Mouse (Mus musculus): Measurements from ENCODE around the gene Xiap.

Gene Xiap

GRCm38 (mm10) chrX:42067791-42068200, 8.3 kb downstream of the Xiap start:
- CTCF ChIA-PET: interaction anchor here in 2 of 4 experiments (0.6 to 1.1 kb wide), 5 partner anchors 19 to 52 kb away, joined by 3 to 7 read pairs (median 3); no protein-coding TSS in a partner anchor
- POLR2A ChIA-PET: interaction anchor here in 3 of 4 experiments (0.6 to 3.0 kb wide), 19 partner anchors 9 to 756 kb away, joined by 3 to 17 read pairs (median 4); partner anchors contain the start of genes Stag2 (in 2 of the 3) and Xiap (in 1 of the 3)

DNA sequence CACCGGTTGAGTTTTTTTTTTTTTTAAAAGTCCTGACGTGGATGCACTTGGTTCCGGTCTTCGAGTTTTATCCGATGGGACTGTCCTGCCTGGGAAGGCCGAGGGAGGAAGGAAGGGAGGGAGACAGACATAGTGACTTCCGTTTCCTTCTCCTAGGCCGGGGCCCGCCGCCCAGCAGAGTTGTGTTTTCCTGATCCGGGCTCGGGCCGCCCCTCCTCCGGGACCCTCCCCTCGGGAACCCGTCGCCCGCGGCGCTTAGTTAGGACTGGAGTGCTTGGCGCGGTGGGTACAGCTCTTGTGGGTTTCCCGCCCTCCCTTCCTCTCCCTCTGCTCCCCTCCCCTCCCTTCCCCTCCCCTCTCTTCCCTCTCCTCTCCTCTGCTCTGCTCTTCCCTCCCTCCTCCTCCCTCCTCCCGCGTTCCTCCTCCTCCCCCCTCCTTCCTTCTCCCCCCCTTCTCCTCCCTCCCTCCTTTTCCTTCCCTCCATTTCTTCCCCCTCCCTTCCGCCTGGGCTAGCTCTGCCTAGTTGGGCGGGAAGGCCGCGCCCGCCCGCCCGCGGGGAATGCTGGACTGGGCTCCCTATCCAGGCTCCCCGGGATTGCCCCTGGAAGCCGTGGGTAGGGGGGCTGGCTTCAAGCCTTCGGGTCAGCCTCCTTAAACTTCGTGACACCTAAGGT, 8.9 kb downstream of the Xiap start:
- ChIA-PET CTCF (interaction anchor here in 2 of 4 experiments (0.6 to 1.1 kb wide), 6 partner anchors 20 to 82 kb away, joined by 3 to 20 read pairs (median 4); no protein-coding TSS in a partner anchor), POLR2A (interaction anchor here (0.6 to 3.0 kb wide), 22 partner anchors 9 to 823 kb away, joined by 3 to 17 read pairs (median 4); partner anchors contain the start of genes Stag2 (in 2 of the 4) and Xiap (in 1 of the 4))

GRCm38 (mm10) chrX:42068875-42069257, 9.4 kb downstream of the Xiap start:
- POLR2A ChIA-PET: interaction anchor here (0.6 to 3.0 kb wide), 16 partner anchors 10 to 822 kb away, joined by 3 to 17 read pairs (median 4); no protein-coding TSS in a partner anchor
- CTCF ChIA-PET: interaction anchor here in 1 of 4 experiments (0.7 kb wide), 1 partner anchor 82 kb away, joined by 20 read pairs; no protein-coding TSS in a partner anchor

DNA sequence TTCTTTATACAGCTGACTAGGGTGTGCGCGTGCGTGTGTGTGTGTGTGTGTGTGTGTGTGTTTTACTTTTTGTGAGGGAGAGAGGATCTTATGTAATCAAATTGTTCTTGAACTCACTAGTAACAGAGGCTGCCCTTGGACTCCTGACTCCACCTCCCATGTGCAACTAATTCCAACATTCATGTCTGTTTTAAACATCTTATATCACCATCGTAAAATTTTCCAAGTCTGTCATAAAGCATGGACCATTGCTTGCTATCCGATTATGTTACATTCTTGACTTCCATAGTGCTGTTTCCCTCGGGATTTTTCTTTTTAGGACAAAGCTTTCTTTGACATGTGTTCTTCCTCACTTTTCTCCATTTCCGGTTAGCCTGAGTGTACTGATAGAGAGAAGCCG, 28.3 kb downstream of the Xiap start:
- POLR2A ChIA-PET: interaction anchor here in 1 of 4 experiments (1.4 kb wide), 1 partner anchor 10 kb away, joined by 3 read pairs; no protein-coding TSS in a partner anchor
- CTCF ChIA-PET: no interaction called here

GRCm38 (mm10) chrX:42088136-42088535, 28.7 kb downstream of the Xiap start:
- ChIA-PET CTCF (no interaction called here), POLR2A (interaction anchor here in 1 of 4 experiments (1.4 kb wide), 1 partner anchor 10 kb away, joined by 3 read pairs; no protein-coding TSS in a partner anchor)

DNA sequence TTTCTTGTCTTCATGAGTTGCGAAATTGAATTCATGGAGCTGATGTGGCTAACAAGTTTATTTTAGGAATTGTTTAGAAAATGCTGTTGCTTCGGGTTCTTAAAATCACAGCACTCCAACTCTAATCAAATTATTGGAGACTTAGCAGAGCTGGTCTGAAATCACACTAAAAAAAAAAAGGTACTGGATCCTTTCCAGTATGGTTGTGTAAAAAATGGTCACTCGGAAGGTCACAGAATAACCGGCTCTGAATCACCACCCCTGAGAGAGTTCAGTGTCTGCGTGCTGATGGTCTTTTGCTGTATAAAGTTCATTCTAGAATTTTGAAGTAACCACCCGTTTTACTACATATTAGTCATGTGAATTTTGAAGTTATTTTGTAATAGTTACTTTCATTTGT, 47.7 kb downstream of the Xiap start:
- POLR2A ChIA-PET: no interaction called here
- CTCF ChIA-PET: no interaction called here

DNA sequence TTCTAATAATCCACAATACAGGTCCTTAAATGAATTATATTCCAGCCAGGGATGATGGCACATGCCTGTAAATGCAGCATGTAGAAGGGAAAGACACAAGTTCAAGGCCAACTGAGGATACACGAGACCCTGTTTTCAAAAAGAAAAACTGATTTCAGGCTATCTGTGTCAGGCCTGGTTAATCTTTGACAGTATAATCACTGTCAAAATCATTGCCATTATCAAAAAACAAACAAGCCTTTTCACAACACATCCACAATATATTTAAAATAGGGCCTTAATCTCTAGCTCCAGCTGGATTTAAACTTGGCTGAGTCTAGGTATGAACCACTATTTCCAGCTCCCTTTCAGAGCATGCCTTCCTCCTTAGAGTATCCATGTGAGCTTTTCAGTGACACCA, 51.1 kb downstream of the Xiap start:
- ChIA-PET CTCF (no interaction called here), POLR2A (interaction anchor here in 1 of 4 experiments (0.9 kb wide), 1 partner anchor 38 kb away, joined by 3 read pairs; the partner anchor contains the start of gene Stag2)

DNA sequence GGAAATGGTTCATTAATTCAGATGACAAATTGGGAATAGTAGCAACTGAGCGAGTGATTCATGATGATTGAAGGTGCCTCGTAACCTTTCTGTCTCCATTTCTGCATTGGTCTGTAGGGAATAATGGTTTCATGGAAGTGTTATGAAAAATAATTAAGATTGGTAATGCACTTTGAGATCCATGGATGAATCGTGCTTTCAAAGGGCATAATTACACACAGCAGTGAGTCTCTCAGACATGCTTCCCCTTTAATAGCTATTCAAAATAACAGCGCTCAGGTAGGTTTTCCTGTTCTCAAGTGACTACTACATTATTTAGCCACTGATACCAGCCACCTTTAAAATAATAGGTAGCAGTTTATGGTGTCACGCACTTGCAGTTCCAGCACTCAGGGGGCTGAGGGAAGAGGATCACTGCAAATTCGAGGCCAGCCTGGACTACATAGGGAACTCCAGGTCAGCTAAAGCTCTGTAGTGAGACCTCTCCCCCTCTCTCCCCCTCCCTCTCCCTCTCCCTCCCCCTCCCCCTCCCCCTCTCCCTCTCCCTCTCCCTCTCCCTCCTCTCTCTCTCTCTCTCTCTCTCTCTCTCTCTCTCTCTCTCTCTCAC, 60.1 kb downstream of the Xiap start:
- CTCF ChIA-PET: interaction anchor here in 1 of 4 experiments (0.5 kb wide), 1 partner anchor 80 kb away, joined by 4 read pairs; no protein-coding TSS in a partner anchor

DNA sequence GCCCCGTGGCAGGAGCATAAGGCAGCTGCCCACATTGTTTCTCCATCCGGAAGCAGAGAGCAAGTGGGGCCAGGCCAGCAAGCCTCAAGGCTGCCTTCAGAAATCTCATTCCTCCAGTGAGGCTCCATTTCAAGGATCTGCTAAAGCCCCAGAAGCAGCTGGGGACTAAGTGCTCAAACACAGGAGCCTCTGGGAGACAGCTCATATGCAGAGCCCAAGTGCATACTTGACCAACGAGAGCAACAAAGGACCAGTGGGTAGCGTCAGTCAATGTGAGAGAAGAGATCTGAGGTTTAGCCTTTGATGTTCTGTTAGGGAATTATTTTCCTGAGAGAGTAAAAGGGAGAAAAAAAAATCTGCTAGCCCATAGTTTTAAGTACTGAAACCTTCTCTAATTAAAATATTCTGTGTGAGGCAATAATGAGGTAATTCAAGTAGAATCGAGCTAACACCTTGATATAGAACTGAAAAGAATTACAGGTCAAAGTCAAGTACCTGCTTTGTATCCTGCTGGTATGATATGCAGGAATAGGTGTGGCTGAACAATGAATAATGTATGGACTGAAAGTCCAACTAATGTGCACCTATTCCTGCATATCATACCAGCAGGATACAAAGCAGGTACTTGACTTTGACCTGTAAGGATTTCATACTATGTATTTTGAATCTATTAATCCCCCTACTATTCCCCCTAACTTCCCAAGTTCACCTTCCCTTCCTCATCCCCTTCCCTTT, 65.7 kb downstream of the Xiap start:
- ChIA-PET POLR2A (no interaction called here), CTCF (interaction anchor here in 1 of 4 experiments (0.6 kb wide), 1 partner anchor 157 kb away, joined by 6 read pairs; no protein-coding TSS in a partner anchor)

More for the DNA sequence above, 60.1 kb downstream of the Xiap start:
- POLR2A ChIA-PET: no interaction called here

- CTCF ChIA-PET: interaction anchor here in 3 of 4 experiments (0.7 to 1.3 kb wide), 3 partner anchors 9 to 162 kb away, joined by 4 to 6 read pairs (median 5); partner anchors contain the start of gene Stag2 (in 2 of the 3)
These were observed 80.4 kb downstream of the Xiap start for GRCm38 (mm10) chrX:42139882-42140281.

GRCm38 (mm10) chrX:42142620-42143019, 83.1 kb downstream of the Xiap start:
- POLR2A ChIA-PET: no interaction called here
- CTCF ChIA-PET: no interaction called here

More at GRCm38 (mm10) chrX:42139882-42140281, 80.4 kb downstream of the Xiap start:
- POLR2A ChIA-PET: interaction anchor here in 3 of 4 experiments (0.7 to 2.3 kb wide), 7 partner anchors 9 to 101 kb away, joined by 3 to 11 read pairs (median 6); partner anchors contain the start of gene Stag2 (in 3 of the 3)

DNA sequence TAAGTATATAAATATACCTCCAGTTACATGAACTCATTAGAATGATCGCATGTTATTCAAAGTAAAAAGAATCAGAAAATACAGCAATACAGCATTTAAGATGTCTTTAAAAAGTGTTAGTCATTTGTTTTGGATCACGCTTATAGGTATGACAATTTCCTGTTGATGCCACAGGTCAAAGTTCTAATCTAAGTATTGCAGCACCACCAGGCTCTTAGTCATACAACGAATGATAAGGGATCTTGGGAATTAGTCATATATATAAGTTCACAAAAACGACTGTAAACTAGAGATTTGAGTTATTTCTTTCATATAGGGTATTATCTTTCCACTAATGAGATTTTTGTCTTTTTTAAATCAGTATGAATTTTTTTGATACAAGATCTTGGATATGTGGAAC, 84.5 kb downstream of the Xiap start:
- CTCF ChIA-PET: no interaction called here
- POLR2A ChIA-PET: no interaction called here

- POLR2A ChIA-PET: interaction anchor here in 3 of 4 experiments (0.8 to 1.9 kb wide), 8 partner anchors 8 to 238 kb away, joined by 3 to 8 read pairs (median 4); no protein-coding TSS in a partner anchor
- CTCF ChIA-PET: interaction anchor here in 2 of 4 experiments (0.9 to 1.7 kb wide), 4 partner anchors 8 to 364 kb away, joined by 3 to 8 read pairs (median 4); no protein-coding TSS in a partner anchor
These were observed 88.6 kb downstream of the Xiap start for GRCm38 (mm10) chrX:42148016-42148451.

GRCm38 (mm10) chrX:42148788-42149556, 89.5 kb downstream of the Xiap start, which contains the start of gene Stag2:
Gene Stag2 (plus strand): TSS chrX:42149317.
- POLR2A ChIA-PET: interaction anchor here (0.6 to 1.9 kb wide), 29 partner anchors 9 to 1088 kb away, joined by 3 to 11 read pairs (median 3); no protein-coding TSS in a partner anchor
- CTCF ChIA-PET: interaction anchor here (0.5 to 1.7 kb wide), 14 partner anchors 9 to 364 kb away, joined by 3 to 8 read pairs (median 4); no protein-coding TSS in a partner anchor

GRCm38 (mm10) chrX:42149557-42150345, 90.3 kb downstream of the Xiap start:
- ChIA-PET POLR2A (interaction anchor here in 3 of 4 experiments (0.6 to 1.9 kb wide), 15 partner anchors 10 to 1089 kb away, joined by 3 to 11 read pairs (median 3); no protein-coding TSS in a partner anchor), CTCF (interaction anchor here in 3 of 4 experiments (0.5 to 1.7 kb wide), 8 partner anchors 10 to 121 kb away, joined by 3 to 8 read pairs (median 4); no protein-coding TSS in a partner anchor)

- ChIA-PET CTCF (interaction anchor here in 1 of 4 experiments (0.5 kb wide), 1 partner anchor 82 kb away, joined by 20 read pairs; no protein-coding TSS in a partner anchor), POLR2A (interaction anchor here in 3 of 4 experiments (0.6 to 1.6 kb wide), 11 partner anchors 9 to 239 kb away, joined by 3 to 10 read pairs (median 3); no protein-coding TSS in a partner anchor)
These were observed 91.0 kb downstream of the Xiap start for GRCm38 (mm10) chrX:42150346-42151023.

Measured in embryonic stem cell, embryonic (primary cell).